Mouse (Mus musculus) cerebellum, adult 2 months (tissue): Measurements from ENCODE around the gene Hsf3.

ENCODE experiments used
- CTCF ChIP-seq: fragments of 200-500 bp; IDR thresholded peaks from 2 replicates; pipeline ENCODE4 v1.5.1; 2011; ENCODE audit warnings: low read depth, mild to moderate bottlenecking, control low read depth, low read length, moderate library complexity, borderline replicate concordance; ENCODE audit not compliant: insufficient read depth
- POLR2A ChIP-seq: fragments of 200-500 bp; IDR thresholded peaks from 2 replicates; pipeline ENCODE4 v1.6.1; 2011; ENCODE audit warnings: low read length, control low read depth, borderline replicate concordance; ENCODE audit not compliant: insufficient read depth

DNA sequence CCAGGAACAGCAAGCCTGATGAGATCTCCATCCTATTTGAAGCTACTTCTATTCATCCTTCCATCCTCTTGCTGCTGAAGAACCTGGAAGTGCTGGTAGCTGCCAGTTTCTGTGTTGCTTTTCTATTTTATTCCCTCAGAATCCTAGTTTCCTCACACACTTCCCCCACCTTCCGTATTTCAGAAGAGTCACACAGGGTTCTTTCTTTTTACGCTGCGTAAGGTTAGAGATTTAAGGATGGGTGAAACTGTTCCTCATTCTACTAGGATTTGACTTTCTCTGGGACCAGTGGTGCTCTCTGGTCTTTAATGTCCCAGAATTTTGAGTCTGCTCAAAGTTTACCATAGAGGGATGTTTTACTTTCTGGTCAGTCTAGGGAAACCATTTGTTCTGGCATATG, 162.8 kb downstream of the Hsf3 start, which contains the start of gene Vsig4:
- TF ChIP-seq CTCF (no peak), POLR2A (no peak)
